Mouse (Mus musculus) heart, adult 2 months (tissue): ENCODE results near the gene Klhl25.

Experiments used
- CTCF ChIP-seq: fragments of 200-600 bp; IDR thresholded peaks from 2 replicates; pipeline ENCODE4 v1.8.1; 2022; ENCODE audit warnings: antibody characterized with exemption, mild to moderate bottlenecking, moderate library complexity
- POLR2A ChIP-seq: fragments of 200-500 bp; IDR thresholded peaks from 2 replicates; pipeline ENCODE4 v1.6.1; 2011; ENCODE audit warnings: mild to moderate bottlenecking, low read depth, low read length, control low read depth; ENCODE audit not compliant: insufficient read depth

DNA sequence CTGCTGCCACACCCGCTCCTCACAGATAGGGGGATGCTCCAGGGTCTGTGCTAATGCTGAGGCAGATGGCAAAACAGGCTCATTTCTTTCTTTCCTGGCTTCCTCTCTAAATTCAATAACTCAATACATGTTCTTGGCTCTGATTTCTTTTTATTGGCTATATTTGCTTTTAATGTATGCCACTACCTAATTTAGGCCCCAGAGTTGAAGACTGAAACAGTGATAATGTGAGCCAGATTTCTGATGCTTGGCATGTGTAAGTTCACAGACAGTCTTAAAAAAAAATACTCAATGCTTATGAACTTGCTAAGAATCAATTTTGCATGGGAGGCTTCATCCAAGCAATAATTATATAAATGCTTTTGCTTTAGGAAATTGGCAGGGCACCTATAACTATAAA lies 2.2 kb upstream of the Klhl25 start:
- no peak for TF ChIP-seq CTCF
- no peak for TF ChIP-seq POLR2A
